Mouse (Mus musculus) E14TG2a.4 (cell line): ENCODE results near the gene Slc39a3.

Experiments used
- CTCF ChIP-seq: conservative IDR thresholded peaks from 2 replicates; pipeline ENCODE4 v1.5.1; 2014; ENCODE audit warnings: low read length
- POU5F1 ChIP-seq: IDR thresholded peaks from 2 replicates; pipeline ENCODE4 v1.6.1; 2014; ENCODE audit warnings: low read length, borderline replicate concordance

DNA sequence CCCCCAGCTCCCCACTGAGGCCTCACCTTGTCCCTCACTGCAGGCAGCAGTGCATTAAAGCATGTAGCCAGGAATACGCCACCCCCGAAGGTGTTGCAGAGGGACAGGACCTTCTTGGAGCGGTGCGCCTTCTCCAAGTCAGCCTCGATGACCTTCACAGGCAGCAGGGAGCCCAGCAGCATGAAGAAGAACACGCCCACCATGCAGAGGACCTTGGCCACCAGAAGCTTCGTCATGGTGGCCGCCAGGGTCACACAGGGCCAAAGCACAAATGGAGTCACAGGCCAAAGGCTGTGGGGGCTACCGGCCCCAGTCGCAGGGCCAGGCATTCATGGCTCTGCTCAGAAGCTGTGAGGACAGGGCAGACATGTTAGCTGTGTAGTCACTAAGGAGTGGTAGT is 3.6 kb downstream of the Slc39a3 start:
- TF ChIP-seq POU5F1 (no peak), CTCF (no peak)
